ENCODE assay signal across 8 mouse cellular contexts in the genomic region with DNA sequence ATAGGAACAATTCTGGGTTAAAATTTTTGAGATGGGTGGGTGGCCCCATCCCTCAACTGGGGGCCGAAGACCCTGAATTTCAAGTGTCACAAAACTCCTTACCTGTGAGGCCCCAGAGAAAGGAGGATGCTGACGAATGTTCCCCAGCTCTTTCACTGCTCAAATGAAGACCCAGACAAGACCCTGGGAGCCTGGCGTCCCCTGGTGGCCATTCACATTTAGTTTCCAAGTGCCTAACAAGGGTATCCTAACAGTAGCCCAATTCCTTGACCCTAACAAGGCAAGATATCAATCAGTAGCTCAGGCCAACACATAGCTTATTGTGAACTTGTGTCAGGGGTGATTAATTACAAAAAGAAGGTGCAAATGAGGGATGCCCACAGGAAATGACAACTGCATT.
A peak's percentile ranks its signal among the peaks of the same experiment; 100 is the strongest.
DNase-seq lines count a peak whose midpoint lies in the region; ATAC-seq and TF ChIP-seq lines count a peak whose summit lies in the region.

No protein-coding gene starts in this region.

- TF ChIP-seq CTCF in testis, adult 2 months (IDR thresholded peaks at IDR 0.05; ENCODE audit: control insufficient read depth, insufficient read depth, insufficient replicate concordance, low read depth, low read length), result peak; percentile 50; the same call in 1 of the 2 replicates
- TF ChIP-seq CTCF in heart, postnatal 0 days (IDR thresholded peaks at IDR 0.05; ENCODE audit: low read depth), result peak; percentile 90

- TF ChIP-seq EP300 in heart, postnatal 0 days (IDR thresholded peaks at IDR 0.05; ENCODE audit: low read depth), result no peak

- no peaks in the 10 kb centered on the region for H3K27me3 ChIP-seq in testis, adult 2 months (ENCODE audit: control insufficient read depth, insufficient read depth, low read length)
- 0 out of 2 replicates have a peak, but pooled peaks cover 4% of the 10 kb centered on the region for H3K27me3 ChIP-seq in heart, postnatal 0 days (ENCODE audit: control insufficient read depth, insufficient read depth, low read length)

- 25% methylated on average over 3 of the region's 3 CpGs for WGBS in heart, postnatal 0 days

- H3K27ac ChIP-seq in testis, adult 2 months (ENCODE audit: control insufficient read depth, insufficient read depth, low read depth, low read length), result no peak overlapping the region
- no peak overlapping the region for H3K27ac ChIP-seq in heart, postnatal 0 days (ENCODE audit: low read depth)

- H3K4me3 ChIP-seq in testis, adult 2 months (ENCODE audit: control insufficient read depth, low read depth, low read length), result no peak overlapping the region
- no peak overlapping the region for H3K4me3 ChIP-seq in heart, postnatal 0 days (ENCODE audit: low read depth, low read length)

- H3K36me3 ChIP-seq in testis, adult 2 months (ENCODE audit: control insufficient read depth, insufficient read depth, low read length), result no peaks in the 10 kb centered on the region
- H3K36me3 ChIP-seq in heart, postnatal 0 days (replicated peaks; ENCODE audit: control insufficient read depth, insufficient read depth, low read length), result no peaks in the 10 kb centered on the region

- no peak for ATAC-seq in frontal cortex, adult (ENCODE audit: low TSS enrichment)
- no peak for ATAC-seq in heart, postnatal 0 days (ENCODE audit: insufficient read depth, low read depth)
- ATAC-seq in megakaryocyte, adult 5-6 weeks (ENCODE audit: poor library complexity, severe bottlenecking), result no peak

- no peaks in the 10 kb centered on the region for H3K9me3 ChIP-seq in heart, postnatal 0 days (replicated peaks; ENCODE audit: control insufficient read depth, low read length)

- TF ChIP-seq POLR2A in testis, adult 2 months (IDR thresholded peaks at IDR 0.05; ENCODE audit: control insufficient read depth, low read depth, low read length), result no peak

- H3K4me2 ChIP-seq in heart, postnatal 0 days (ENCODE audit: low read depth, low read length), result no peak overlapping the region

- 0 out of 2 replicates have a peak, but pooled peaks cover 2% of the 10 kb centered on the region for H3K4me1 ChIP-seq in testis, adult 2 months (ENCODE audit: control insufficient read depth, insufficient read depth, low read length)
- no peaks in the 10 kb centered on the region for H3K4me1 ChIP-seq in heart, postnatal 0 days (ENCODE audit: control insufficient read depth, insufficient read depth)

- DNase-seq in frontal cortex, postnatal 10 days (ENCODE audit: low spot score in 2 of 2), result peak; percentile 22 to 57
- no peak for DNase-seq in testis, postnatal 14 days (ENCODE audit: low spot score)
- peak; percentile 15 for DNase-seq in cerebellum, adult 9-11 months
- no peak for DNase-seq in heart, postnatal 0 days (ENCODE audit: low spot score)
- peak; percentile 3 for DNase-seq in lung, postnatal 25 days (ENCODE audit: low spot score)

- no peak overlapping the region for H3K9ac ChIP-seq in heart, postnatal 0 days (replicated peaks; ENCODE audit: low read depth, low read length)

Comparison
In these comparisons a context has a peak if more than half of its experiments do, and no peak if none do; other contexts are left out.
1. DNase-seq: peak in frontal cortex, postnatal 10 days (2 of 2), cerebellum, adult 9-11 months (single experiment) and lung, postnatal 25 days (single experiment); none in testis, postnatal 14 days (single experiment) and heart, postnatal 0 days (single experiment).